Mouse (Mus musculus) brown adipose tissue, adult 24 weeks (tissue): ENCODE measurements around the gene Yap1. TPM values are rescaled to one million over a fixed set of nuclear protein-coding genes. Genes with fewer than 3 reads are reported as not detected.
"Not testable (repeated sequence)": the region's sequence is repeated elsewhere in the genome, so short reads cannot be mapped to it uniquely, and the experiment has no call there.

ENCODE experiments used
- H3K27ac ChIP-seq: fragments of 200-500 bp; replicated peaks from 2 replicates; pipeline ENCODE4 v1.5.1; 2012; ENCODE audit warnings: low read depth, mild to moderate bottlenecking, low read length
- H3K4me1 ChIP-seq: fragments of 200-500 bp; 2 replicates; pipeline ENCODE4 v1.6.1; 2012; ENCODE audit warnings: low read length, mixed read lengths; ENCODE audit not compliant: control insufficient read depth, insufficient read depth, insufficient read length
- H3K4me3 ChIP-seq: fragments of 200-500 bp; 2 replicates; pipeline ENCODE4 v1.5.1; 2012; ENCODE audit warnings: low read depth, mild to moderate bottlenecking, low read length, moderate library complexity; ENCODE audit not compliant: insufficient read depth
- polyA plus RNA-seq: library from polyadenylated mRNA; stranded (reverse); fragments of >200 nt; gene quantifications from 2 replicates; pipeline ENCODE4 v1.2.4, GENCODE M21; 2012; ENCODE audit not compliant: missing spikeins, insufficient read depth, insufficient read length

The Yap1 gene
- polyA plus RNA-seq, 1 experiment: 25.6 TPM

DNA sequence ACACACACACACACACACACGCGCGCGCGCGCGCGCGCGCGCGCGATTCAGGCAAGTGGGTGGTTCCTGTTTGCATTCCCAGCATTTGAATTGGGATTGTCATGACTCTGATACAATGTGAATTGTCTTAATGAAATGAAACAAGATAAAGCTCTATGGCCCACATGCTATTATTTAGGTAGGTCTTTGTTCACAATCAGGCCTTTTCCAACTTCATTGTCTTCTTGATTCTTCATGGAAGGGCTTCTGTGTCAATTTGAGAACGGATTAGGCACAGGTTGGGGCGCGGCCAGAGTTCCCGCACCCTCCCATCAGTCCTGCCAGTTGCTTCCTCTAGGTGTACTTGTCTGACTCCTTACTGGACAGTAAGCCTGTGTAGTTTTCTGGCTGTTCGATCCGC is 90.4 kb downstream of the Yap1 start:
- Histone ChIP-seq H3K4me1 (no peaks in the 10 kb centered on the region), H3K27ac (no peak overlapping the region), H3K4me3 (peak overlapping the region; percentile 21)

DNA sequence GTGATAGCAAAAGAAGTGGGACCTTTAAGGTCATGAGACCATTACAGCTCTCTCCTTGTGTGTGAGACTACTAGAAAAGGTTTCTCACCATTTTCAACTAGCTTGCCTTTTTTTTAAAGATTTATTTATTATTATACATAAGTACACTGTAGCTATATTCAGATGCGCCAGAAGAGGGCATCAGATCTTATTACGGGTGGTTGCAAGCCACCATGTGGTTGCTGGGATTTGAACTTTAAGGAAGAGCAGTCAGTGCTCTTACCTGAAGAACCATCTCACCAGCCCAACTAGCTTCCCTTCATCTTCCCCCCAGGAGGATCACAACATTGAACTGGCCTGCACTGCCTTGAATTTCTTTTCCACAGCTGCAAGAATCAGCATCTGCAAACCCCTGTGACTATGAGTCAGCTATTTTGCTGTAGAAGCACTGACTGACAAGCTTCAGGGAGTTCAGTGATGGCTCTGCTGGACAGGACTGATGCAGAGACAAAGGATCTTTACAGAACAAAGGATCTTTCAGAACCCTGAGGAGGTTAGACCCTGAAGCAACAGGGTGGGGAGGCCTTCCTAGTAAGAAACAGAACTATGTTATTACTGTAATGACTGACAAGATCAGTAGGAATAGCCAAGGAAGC is 96.9 kb downstream of the Yap1 start:
- Histone ChIP-seq H3K27ac (no peak overlapping the region), H3K4me3 (no peak overlapping the region), H3K4me1 (no peaks in the 10 kb centered on the region)

DNA sequence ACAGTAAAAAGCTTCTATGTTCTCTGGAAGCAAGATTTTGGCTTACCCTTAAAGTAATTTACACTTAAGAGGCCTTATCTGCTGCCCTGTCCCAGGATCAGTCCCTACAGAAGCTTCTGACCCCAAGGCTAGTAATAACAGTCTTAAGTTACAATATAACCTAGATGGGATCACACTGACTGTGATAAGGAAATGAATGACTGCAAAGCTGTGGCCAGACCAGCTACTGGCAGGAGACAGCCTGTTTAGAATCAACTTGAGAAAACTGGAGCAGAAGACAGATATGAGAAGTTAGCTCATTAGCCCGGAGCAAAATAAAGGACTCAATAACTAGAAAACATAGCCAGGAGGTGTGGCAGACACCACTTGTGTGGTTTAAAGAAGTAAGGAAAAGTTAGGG is 97.8 kb downstream of the Yap1 start:
- Histone ChIP-seq H3K4me3 (no peak overlapping the region), H3K4me1 (no peaks in the 10 kb centered on the region), H3K27ac (no peak overlapping the region)

DNA sequence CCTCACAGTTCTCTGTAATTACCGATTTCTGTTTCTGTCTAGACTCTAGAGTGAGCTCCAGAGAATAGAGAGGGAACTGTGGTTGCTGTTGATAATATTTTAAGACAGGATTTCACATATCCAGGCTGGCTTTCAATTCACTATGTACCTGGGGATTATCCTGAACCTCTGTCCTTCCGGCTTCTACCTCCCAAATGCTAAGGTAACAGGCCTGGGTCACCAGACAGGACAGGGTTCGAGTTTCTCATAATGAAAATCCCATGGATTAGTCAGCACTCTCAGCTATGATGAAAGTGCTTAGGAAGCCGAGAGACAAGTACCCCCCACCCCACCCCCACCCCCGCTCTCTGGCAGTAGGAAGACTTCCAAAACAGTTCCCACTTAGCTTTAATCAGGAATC is 100.6 kb downstream of the Yap1 start:
- no peak overlapping the region for H3K4me3 ChIP-seq
- H3K27ac ChIP-seq: no peak overlapping the region
- no peaks in the 10 kb centered on the region for H3K4me1 ChIP-seq

DNA sequence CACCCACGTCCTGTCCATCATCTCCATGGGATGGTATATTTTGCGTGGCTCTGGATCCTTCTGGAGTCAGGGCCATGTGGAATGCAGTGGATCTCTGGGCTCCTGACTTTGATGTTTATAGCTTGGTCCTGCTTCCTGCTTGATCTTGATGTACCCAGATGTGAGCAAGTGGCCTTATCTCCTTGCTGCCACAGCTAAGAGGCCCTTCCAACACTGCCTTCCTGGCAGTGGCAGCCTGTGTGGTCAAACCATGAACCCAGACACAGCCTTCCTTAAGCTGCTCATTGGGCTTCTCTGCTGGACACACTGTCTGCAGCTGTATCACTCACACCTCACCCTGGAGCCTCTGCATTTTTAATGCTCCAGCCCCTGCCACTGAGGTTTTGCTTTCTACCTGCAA is 101.1 kb downstream of the Yap1 start:
- Histone ChIP-seq H3K4me1 (no peaks in the 10 kb centered on the region), H3K4me3 (no peak overlapping the region), H3K27ac (no peak overlapping the region)

DNA sequence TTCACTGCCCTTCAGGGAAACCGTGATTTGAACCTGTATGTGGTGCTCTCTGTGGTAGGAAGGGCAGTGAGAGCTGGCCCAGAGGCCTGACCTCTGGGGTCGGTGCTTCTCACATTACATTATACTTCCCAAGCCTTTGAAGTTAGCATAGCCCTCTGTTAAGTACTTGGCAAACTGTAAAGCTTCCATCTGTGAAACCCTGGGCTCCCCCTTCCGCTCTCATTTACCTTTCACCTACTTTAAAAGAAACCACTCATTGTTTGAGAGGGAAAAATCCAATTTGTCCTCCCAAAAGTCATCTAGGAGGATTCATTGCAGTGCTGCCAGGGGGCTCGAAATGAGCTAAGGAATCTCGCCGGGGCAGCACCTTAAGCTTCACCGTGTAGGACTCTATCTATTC is 102.1 kb downstream of the Yap1 start:
- Histone ChIP-seq H3K4me1 (no peaks in the 10 kb centered on the region), H3K4me3 (no peak overlapping the region), H3K27ac (no peak overlapping the region)

DNA sequence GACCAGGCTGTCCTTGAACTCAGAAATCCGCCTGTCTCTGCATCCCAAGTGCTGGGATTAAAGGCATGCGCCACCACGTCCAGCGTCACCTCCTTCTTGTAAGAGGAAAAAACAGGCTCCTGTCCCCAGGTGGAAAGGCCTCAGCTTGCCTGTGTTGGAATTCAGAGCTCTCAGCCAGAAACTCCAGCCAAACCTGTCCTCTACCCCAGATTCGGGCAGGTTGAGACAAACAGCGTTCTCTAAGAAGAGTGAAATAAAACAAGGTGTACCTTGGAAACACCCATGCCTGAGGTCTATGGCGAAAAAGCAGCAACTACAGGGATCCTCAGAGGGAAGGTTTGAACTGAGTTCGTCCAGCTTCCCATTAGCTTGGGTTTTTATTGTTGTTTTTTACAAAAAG is 103.4 kb downstream of the Yap1 start:
- H3K4me3 ChIP-seq: no peak overlapping the region
- no peaks in the 10 kb centered on the region for H3K4me1 ChIP-seq
- H3K27ac ChIP-seq: no peak overlapping the region

DNA sequence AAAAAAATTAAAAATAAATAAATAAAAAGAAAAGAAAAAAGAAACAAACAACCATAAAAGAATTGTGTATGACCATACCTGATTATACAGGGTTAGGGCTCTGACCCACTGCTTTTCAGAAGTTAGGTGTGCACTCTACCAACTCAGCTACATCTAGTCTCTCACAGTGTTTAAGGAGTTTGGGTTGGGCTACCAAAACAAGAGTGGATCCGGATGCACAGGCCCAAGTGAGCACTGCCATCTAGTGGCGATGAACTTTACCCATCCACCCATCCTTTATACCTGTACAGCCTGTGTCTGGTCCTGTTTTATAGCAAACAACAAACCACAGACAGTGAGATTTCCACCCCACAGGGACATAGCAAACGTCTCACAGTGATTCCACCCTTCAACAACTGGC is 106.9 kb downstream of the Yap1 start:
- H3K4me1 ChIP-seq: no peaks in the 10 kb centered on the region
- H3K27ac ChIP-seq: no peak overlapping the region
- H3K4me3 ChIP-seq: no peak overlapping the region

DNA sequence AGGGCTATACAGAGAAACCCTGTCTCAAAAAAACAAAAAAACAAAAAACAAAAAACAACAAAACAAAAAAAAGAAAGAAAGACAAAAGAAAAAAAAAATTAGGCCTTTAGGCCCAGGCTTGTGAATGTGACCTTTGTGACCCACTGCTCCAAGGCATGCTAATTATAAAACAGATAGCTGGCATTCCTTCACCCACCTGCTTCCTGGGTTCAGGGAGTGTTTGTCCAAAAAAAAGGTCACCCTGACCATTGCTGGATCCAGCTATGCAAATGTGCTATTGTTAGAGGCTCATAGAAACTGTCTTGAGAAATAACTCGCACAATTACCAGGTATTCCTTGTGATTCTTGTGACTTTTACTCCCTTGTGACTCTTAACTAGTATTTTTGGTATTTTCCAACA is 112.6 kb downstream of the Yap1 start:
- not testable (repeated sequence) for H3K4me1 ChIP-seq, H3K4me3 ChIP-seq, H3K27ac ChIP-seq

DNA sequence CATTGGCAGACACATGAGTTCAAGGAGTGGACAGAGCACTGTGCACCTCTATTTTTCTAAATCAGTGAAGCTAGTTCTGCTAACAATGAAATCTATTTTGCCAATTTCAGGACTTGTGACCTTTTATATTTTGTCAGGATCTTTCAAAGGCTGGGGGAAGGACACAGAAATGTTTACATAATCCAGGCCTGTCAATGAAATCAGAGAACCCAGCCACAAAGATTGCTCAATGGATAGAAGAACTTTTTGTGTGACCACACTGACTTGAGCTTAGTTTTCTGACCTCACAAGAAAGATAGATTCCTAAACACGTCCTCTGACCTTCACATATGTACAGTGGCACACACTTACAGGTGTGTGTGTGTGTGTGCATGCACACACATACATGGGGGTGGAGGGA is 113.2 kb downstream of the Yap1 start:
- no peak overlapping the region; the same call in 1 of the 2 replicates for H3K27ac ChIP-seq
- H3K4me1 ChIP-seq: no peaks in the 10 kb centered on the region
- H3K4me3 ChIP-seq: no peak overlapping the region

DNA sequence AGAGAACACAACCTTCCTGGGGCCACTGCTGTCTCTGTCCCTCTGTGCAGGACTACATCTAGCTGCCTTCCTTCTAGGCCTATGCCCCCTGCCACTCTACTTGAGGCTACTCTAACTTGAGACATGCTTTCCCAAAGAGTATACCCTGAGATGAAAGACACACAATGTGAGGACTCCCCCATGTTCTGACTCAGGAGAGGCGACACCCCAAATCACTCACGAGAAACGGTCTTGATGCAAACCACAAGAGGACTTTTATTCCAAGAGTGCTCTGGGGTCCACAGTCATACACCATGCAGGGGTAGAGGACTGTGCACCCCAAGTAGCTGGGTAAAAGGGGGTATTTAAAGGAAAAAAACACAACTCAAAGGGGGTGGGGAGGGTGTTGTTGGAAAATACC is 120.0 kb downstream of the Yap1 start:
- Histone ChIP-seq H3K4me3 (no peak overlapping the region), H3K27ac (no peak overlapping the region), H3K4me1 (no peaks in the 10 kb centered on the region)

DNA sequence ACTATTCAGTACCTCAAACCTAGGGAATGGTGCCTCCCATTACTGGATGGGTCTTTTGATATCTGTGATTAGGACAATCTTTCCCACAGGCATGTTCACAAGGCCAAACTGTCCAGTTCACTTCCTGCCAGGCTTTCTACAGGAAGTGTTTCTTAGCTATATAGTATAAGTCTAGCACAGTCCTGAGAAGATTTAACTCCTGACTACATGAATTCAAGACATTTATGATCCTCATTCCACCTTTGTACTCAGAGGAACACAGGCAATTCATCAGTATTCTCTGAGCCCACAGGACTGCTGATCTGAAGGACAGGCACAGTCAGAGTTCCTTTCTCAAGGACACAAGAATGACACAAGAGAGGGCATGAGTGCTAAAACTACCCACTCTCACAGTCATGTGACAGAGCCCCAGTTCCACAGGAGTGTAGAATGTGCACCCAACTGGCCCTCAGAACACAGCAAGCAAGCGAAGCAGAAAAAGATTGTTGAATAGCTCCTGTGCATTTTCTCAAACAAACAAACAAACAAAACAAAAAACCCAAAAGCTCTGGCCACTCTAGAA is 122.0 kb downstream of the Yap1 start:
- H3K4me1 ChIP-seq: no peaks in the 10 kb centered on the region
- H3K27ac ChIP-seq: no peak overlapping the region
- no peak overlapping the region for H3K4me3 ChIP-seq

Other genes starting within 250 kb of the Yap1 start
- 48.1 and 61.0 TPM in 2 replicates for gene Tmem123, start 240.6 kb downstream of the Yap1 start, polyA plus RNA-seq
- 10.1 and 19.7 TPM in 2 replicates for gene Birc2, start 167.5 kb downstream of the Yap1 start, polyA plus RNA-seq
- gene Birc3, start 131.4 kb downstream of the Yap1 start, polyA plus RNA-seq: 12.6 and 14.9 TPM in 2 replicates
- gene Cfap300, start 38.2 kb upstream of the Yap1 start, polyA plus RNA-seq: 1.9 and 2.1 TPM in 2 replicates
- 0.67 and 1.8 TPM in 2 replicates for gene Cep126, start 129.7 kb upstream of the Yap1 start, polyA plus RNA-seq